Mouse (Mus musculus) intestine, embryonic 16.5 days (tissue): ENCODE measurements around the gene Tigar. TPM values are rescaled to one million over a fixed set of nuclear protein-coding genes. Genes with fewer than 3 reads are reported as not detected.

ENCODE experiments used
- ATAC-seq: fragments of 200-750 bp; cut with Nextera tagmentation; 2 replicates; pipeline ENCODE4 v1.8.0; 2017; ENCODE audit warnings: moderate TSS enrichment, moderate library complexity
- H3K27ac ChIP-seq: fragments of 300-500 bp; sonication (generic); 2 replicates; pipeline ENCODE4 v1.5.1; 2014; ENCODE audit warnings: mild to moderate bottlenecking, low read length
- H3K27me3 ChIP-seq: fragments of 300-500 bp; sonication (generic); replicated peaks from 2 replicates; pipeline ENCODE4 v1.6.1; 2014; ENCODE audit warnings: low read length, control low read depth, mixed read lengths; ENCODE audit not compliant: control insufficient read depth, insufficient read depth
- H3K36me3 ChIP-seq: fragments of 300-500 bp; sonication (generic); 2 replicates; pipeline ENCODE4 v1.6.1; 2014; ENCODE audit warnings: low read length, control low read depth; ENCODE audit not compliant: control insufficient read depth, insufficient read depth
- H3K4me1 ChIP-seq: fragments of 300-500 bp; sonication (generic); 2 replicates; pipeline ENCODE4 v1.6.1; 2014; ENCODE audit warnings: low read length, control low read depth, mixed read lengths; ENCODE audit not compliant: control insufficient read depth, insufficient read depth
- H3K4me2 ChIP-seq: fragments of 300-500 bp; sonication (generic); 2 replicates; pipeline ENCODE4 v1.6.1; 2014; ENCODE audit warnings: low read depth, low read length, control low read depth
- H3K4me3 ChIP-seq: fragments of 300-500 bp; sonication (generic); 2 replicates; pipeline ENCODE4 v1.5.1; 2014; ENCODE audit warnings: mild to moderate bottlenecking, low read length
- H3K9ac ChIP-seq: fragments of 300-500 bp; sonication (generic); 2 replicates; pipeline ENCODE4 v1.6.1; 2014; ENCODE audit warnings: low read depth, low read length
- H3K9me3 ChIP-seq: fragments of 300-500 bp; sonication (generic); 2 replicates; pipeline ENCODE4 v1.6.1; 2016; ENCODE audit warnings: low read length, control low read depth; ENCODE audit not compliant: control insufficient read depth
- WGBS: fragments of 180-500 bp; shearing (Covaris S2); extraction: QIAGEN DNeasy Blood & Tissue Kit; methylation state at CpG from one replicate; pipeline ENCODE4 v1.1.7; 2014; 5-methylcytosine and 5-hydroxymethylcytosine counted together
- polyA plus RNA-seq: library from polyadenylated mRNA; unstranded; fragments of >200 nt; fragmentation: Nextera tagmentation; extraction: Ambion mirVana; gene quantifications from 2 replicates; pipeline ENCODE4 v1.2.1, GENCODE M21; 2015

Gene Tigar
- polyA plus RNA-seq, 1 experiment from 2014 or later: 4.6 TPM

DNA sequence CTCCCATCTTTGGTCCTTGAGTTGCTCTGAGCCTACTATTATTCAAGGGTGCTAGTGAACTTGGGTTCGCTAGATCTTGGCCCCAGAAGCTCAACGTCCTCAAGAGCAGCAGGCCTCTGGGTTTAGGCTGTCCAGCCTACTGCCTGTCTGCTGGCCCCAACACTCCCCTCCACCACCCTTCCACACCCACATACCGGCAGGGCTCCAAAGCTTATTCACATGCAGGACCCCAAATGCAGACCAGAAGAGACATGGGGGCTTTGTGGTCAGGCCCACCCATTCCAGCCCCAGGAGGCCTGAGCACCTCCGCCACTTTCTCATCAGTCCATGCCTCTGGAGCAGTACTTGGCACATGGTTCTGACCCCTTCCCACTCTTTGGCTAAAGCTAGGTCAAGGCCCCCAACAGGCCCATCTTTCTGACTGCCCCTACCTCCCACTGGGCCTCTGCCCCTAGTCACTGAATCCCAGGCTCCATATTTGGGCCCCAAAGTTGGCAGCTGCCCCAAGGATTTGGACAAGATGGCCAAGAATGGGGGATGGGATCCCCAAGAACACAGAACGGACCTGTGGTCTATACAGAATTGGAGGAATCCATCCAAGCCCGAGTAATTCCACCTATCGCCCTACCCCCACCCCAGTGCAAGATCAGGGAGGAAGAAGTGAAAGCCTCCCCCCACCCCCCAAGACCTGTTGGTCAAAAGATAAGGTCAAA is 34.4 kb upstream of the Tigar start:
- 74% methylated on average over 7 of the region's 7 CpGs for WGBS
- Histone ChIP-seq H3K4me2 (no peak overlapping the region), H3K27me3 (no peaks in the 10 kb centered on the region), H3K4me1 (peaks cover 52% of the 10 kb centered on the region), H3K36me3 (peaks cover 7% of the 10 kb centered on the region; the same call in 1 of the 2 replicates), H3K9ac (no peak overlapping the region), H3K4me3 (no peak overlapping the region), H3K27ac (no peak overlapping the region), H3K9me3 (no peaks in the 10 kb centered on the region)
- no peak for ATAC-seq

DNA sequence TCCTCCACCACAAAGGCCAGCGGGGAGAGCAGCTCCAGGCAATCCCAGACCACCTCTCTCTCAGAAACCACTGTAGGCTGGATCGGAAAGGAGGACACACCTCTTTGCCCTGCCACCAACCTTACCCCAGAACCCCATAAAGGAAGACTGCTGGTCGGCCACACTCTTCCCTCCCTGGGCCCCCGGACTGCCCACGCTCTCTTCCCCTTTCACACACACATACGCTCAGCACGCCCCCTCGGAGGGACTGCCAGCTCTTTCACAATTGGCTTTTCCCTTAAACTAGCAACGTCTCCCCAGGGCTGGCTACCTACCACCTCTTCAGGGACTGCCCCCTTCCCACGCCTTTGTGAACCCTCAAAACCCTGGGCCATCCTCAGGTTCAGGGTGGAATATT is 33.8 kb upstream of the Tigar start:
- H3K36me3 ChIP-seq: peaks cover 7% of the 10 kb centered on the region; the same call in 1 of the 2 replicates
- H3K27me3 ChIP-seq: no peaks in the 10 kb centered on the region
- H3K4me3 ChIP-seq: no peak overlapping the region
- WGBS: 81% methylated on average over 10 of the region's 10 CpGs
- H3K4me2 ChIP-seq: no peak overlapping the region
- no peak for ATAC-seq
- peaks cover 47% of the 10 kb centered on the region for H3K4me1 ChIP-seq
- H3K27ac ChIP-seq: no peak overlapping the region
- H3K9me3 ChIP-seq: no peaks in the 10 kb centered on the region
- no peak overlapping the region for H3K9ac ChIP-seq

DNA sequence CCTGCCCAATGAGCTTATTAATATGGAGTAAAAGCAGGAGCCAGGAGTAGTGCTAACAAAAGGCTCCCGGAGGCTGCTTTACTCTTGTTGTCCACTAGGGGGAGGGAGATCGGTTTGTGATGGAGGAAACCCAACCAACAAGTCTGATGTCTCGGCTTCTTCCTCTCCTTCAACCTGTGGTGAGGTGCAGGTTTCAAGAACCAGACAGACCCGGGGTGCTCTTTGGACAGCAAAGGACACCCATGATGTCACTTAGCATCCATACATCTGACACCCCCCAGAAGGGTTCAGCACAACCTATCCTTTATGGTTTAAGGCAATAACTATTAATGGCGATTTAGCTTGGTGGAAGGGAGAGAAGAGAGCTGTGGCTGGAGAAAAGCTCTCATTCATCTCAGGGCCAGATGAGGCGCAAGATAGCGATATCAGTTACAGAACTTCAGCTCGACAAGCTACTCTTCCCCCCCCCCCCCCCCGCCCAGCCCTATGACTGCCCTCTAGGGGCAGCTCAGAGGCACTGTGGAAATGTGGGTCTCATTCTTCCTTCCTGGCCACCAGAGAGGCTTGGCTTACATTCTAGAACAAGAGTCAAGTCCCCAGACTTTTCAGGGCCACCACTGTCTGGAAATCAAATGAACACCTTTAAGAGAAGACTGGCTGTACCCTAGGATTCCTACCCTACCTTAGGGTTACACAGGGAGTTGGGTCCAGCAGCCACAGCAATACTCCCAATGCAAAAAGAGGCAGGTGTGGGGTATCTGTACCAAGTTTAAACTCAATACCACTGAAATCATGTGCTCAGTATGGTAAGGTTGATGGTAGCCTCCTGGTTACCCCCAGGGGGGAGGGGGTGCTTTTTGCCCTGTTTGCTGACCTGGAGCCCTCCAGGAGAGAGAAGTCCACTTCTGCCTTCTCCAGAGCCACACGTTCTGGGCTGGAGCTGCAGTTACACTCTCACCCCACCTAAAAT is 33.1 kb upstream of the Tigar start:
- peaks cover 41% of the 10 kb centered on the region for H3K4me1 ChIP-seq
- no peaks in the 10 kb centered on the region for H3K27me3 ChIP-seq
- no peak overlapping the region for H3K27ac ChIP-seq
- ATAC-seq: peak; percentile 4; the same call in 1 of the 2 replicates
- H3K4me3 ChIP-seq: no peak overlapping the region
- 30% methylated on average over 9 of the region's 10 CpGs for WGBS
- peaks cover 9% of the 10 kb centered on the region; the same call in 1 of the 2 replicates for H3K36me3 ChIP-seq
- H3K4me2 ChIP-seq: no peak overlapping the region
- H3K9ac ChIP-seq: no peak overlapping the region
- H3K9me3 ChIP-seq: no peaks in the 10 kb centered on the region

DNA sequence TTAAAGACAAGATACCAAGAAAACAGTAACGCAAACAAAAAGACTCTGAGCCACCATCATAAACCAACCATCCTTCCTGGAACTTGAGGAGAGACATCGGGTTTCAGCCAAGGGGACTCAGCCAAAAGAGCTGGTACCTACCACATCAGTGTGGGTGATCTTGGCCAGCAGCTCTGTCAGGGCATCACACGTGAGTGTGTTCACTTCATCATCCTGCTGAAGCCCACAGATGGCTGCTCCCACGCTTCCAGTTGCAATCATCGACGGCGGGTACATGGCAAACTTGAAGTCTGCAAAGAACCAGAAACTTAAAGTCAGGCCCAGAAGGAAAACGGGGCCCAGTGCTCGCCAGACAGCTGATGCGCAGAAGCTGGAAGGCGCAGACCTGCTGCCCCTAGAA is 29.6 kb upstream of the Tigar start:
- ATAC-seq: no peak
- peaks cover 12% of the 10 kb centered on the region; the same call in 1 of the 2 replicates for H3K36me3 ChIP-seq
- H3K27me3 ChIP-seq: no peaks in the 10 kb centered on the region
- no peaks in the 10 kb centered on the region for H3K9me3 ChIP-seq
- 94% methylated on average over 11 of the region's 11 CpGs for WGBS
- H3K9ac ChIP-seq: no peak overlapping the region
- H3K4me2 ChIP-seq: no peak overlapping the region
- no peak overlapping the region for H3K27ac ChIP-seq
- H3K4me3 ChIP-seq: no peak overlapping the region
- peaks cover 15% of the 10 kb centered on the region; the same call in 1 of the 2 replicates for H3K4me1 ChIP-seq

DNA sequence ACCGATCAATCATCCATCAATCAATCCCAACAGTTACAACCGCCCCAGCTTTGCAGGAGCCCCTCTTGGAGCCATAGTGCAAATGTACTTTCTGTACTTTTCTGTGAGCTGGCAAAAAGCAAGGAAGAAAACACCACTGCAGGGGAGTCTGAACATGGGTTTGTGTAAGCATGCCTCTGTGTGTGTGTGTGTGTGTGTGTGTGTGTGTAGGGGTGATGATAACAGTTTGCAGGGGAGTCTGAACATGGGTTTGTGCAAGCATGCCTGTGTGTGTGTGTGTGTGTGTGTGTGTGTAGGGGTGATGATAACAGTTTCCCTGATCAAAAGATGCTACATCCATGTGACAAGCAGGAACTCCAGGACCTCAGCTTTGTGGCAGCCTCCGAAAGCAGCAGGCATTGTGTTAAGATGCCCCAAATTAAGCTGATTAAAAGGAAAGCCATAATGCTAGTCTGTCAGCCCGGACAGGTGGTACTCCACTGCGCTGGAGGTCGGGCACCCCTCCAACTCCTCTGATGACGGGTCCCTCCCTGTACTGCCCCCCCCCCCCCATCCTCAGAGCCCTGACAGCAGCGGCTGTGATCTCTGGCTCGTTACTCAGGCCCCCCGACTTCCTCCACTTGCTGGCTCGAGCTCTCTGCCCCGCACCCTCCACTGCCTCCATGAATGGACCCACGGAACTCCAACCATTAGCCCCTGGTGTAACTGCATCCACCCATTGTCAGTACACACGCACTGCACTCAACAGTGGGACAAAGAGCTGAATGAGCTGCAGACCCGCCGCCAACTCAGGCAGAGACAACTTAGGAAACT is 24.3 kb upstream of the Tigar start:
- Histone ChIP-seq H3K4me1 (peaks cover 14% of the 10 kb centered on the region), H3K4me2 (no peak overlapping the region), H3K36me3 (peaks cover 23% of the 10 kb centered on the region; the same call in 1 of the 2 replicates), H3K27me3 (no peaks in the 10 kb centered on the region), H3K9ac (no peak overlapping the region), H3K27ac (no peak overlapping the region), H3K9me3 (no peaks in the 10 kb centered on the region), H3K4me3 (no peak overlapping the region)
- WGBS: 67% methylated on average over 16 of the region's 16 CpGs
- ATAC-seq: no peak

DNA sequence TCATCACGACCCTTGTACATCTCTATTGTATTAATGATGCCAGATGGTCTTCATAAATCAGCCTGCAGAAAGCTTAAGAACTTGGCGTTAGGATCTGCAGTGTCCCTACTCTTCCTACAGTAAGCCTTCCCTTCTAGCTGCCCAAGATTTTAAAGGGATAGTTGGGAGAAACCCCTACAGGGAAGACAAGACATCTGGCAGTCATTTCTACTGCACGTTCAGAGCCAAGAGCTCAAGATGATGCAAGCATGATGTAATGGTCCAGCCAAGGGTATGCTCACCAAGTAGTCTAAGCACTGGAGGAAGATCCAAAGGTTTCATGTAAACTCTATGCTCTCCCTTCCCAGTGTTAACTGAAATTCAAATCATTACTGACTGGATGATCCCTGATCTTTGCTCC is 23.4 kb upstream of the Tigar start:
- H3K4me2 ChIP-seq: no peak overlapping the region
- peaks cover 14% of the 10 kb centered on the region for H3K4me1 ChIP-seq
- H3K9me3 ChIP-seq: no peaks in the 10 kb centered on the region
- H3K4me3 ChIP-seq: no peak overlapping the region
- H3K27ac ChIP-seq: no peak overlapping the region
- H3K27me3 ChIP-seq: no peaks in the 10 kb centered on the region
- no peak overlapping the region for H3K9ac ChIP-seq
- 54% methylated on average over 3 of the region's 3 CpGs for WGBS
- H3K36me3 ChIP-seq: peaks cover 23% of the 10 kb centered on the region; the same call in 1 of the 2 replicates
- ATAC-seq: no peak

DNA sequence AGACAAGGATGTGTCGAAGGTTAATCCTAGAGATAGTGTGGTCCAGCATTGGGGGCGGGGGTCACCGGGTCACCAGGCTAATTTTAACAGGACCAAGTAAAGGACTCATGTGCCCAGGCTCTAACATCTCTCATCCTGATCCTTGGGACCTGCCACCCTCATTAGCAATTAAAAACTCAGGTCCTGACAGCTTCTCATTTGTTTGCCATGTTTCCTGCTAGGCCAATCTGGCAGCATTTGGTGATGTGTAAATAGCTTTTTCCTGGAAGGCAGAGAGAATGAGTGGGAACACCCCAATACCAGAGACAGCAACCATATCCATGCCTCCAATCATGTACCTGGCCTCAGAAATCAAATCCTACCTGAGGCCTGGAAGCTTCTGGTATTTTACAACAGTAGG is 22.6 kb upstream of the Tigar start:
- Histone ChIP-seq H3K9ac (no peak overlapping the region), H3K4me2 (no peak overlapping the region), H3K36me3 (peaks cover 19% of the 10 kb centered on the region), H3K27ac (no peak overlapping the region), H3K9me3 (no peaks in the 10 kb centered on the region), H3K4me1 (peaks cover 14% of the 10 kb centered on the region), H3K27me3 (no peaks in the 10 kb centered on the region), H3K4me3 (no peak overlapping the region)
- ATAC-seq: no peak
- 62% methylated on average over 3 of the region's 3 CpGs for WGBS

DNA sequence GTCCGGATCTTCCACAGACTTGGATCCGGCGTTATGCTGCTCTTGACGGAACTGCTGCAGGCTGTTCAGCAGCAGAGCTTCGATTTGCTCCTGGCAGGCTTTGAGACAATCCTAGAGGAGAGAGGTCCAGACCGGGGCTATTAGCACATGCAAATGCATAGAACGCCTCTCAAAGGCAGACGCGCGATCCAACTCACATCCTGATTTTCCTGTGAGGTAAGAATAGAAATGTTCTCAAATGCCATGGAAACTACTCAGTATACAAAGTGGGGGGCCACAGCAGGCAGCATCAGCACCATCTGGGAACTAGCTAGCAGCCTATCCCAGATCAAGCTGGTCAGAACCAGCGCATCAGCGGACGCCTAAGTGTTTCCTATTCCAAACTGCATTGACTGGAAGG is 21.0 kb upstream of the Tigar start:
- Histone ChIP-seq H3K4me1 (peaks cover 14% of the 10 kb centered on the region), H3K36me3 (peaks cover 21% of the 10 kb centered on the region), H3K4me2 (no peak overlapping the region), H3K27ac (no peak overlapping the region), H3K4me3 (no peak overlapping the region), H3K27me3 (no peaks in the 10 kb centered on the region), H3K9me3 (no peaks in the 10 kb centered on the region), H3K9ac (no peak overlapping the region)
- 81% methylated on average over 13 of the region's 13 CpGs for WGBS
- ATAC-seq: no peak

DNA sequence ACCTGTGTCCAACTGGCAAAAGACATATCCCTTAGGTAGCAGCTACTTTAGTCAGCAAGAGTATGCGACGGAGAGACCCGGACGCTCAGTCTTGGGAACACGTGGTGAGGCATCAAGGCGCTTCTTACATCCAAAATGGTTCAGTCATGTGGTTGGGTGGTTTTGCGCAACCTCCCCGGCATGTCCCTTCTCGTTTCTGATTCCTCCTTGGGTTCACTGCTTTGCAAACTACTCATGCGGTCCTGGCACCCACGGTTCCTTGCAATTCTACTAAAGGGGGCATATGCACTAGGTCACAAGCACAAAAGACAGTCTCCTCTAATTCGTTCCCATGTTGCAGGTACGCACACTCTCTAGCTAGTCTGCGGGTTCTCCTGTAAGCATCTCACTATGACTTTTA is 20.3 kb upstream of the Tigar start:
- Histone ChIP-seq H3K4me3 (no peak overlapping the region), H3K27ac (no peak overlapping the region), H3K4me2 (no peak overlapping the region), H3K27me3 (no peaks in the 10 kb centered on the region), H3K36me3 (peaks cover 21% of the 10 kb centered on the region), H3K9me3 (no peaks in the 10 kb centered on the region), H3K9ac (no peak overlapping the region), H3K4me1 (peaks cover 14% of the 10 kb centered on the region)
- WGBS: 92% methylated on average over 14 of the region's 14 CpGs
- ATAC-seq: no peak
